Comparison of ENCODE assay signal across 8 mouse cellular contexts in the genomic region with DNA sequence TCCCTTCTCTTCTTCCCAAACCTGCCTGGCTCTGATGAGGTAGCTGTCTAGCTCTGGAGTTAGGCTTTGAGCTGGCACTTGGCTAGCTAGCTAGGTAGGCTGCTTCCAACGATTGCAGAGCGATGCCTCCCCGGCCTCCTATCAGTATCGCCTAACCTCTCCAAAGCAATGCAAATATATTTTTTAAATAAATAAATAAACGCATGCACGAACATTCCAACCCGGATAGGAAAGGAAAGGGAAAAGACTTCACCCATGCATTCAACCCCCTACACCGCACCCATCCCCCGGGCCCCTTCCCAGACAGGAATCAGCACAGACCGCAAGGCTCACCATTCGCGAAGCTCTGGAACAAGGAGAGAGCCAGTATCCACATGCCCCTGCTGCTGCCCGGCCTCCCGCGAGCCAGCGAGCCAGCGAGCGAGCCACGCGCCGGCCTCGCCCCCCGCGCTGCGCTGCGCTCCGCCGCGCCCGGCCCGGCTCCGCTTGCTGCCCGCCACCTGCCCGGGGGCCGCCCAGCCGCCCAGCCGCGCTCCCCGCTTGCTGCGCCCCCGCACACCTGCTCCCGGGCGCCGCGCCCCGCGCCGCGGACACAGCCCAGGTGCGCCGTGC. TPM values are rescaled to one million over a fixed set of nuclear protein-coding genes. Genes with fewer than 3 reads are reported as not detected.
DNase-seq lines count a peak whose midpoint lies in the region; ATAC-seq lines count a peak whose summit lies in the region.

No protein-coding gene starts in this region.

- peak overlapping the region; percentile 93 for H3K9ac ChIP-seq in hindbrain, embryonic 13.5 days
- peak overlapping the region; percentile 77 for H3K9ac ChIP-seq in midbrain, embryonic 11.5 days (ENCODE audit: low read length)

- WGBS in hindbrain, embryonic 13.5 days, result under 1% methylated on average over 37 of the region's 51 CpGs
- 1% methylated on average over 36 of the region's 51 CpGs for whole genome bisulfite sequencing in midbrain, embryonic 11.5 days

- peak overlapping the region; percentile 63 for H3K4me3 ChIP-seq in hindbrain, embryonic 13.5 days
- peak overlapping the region; percentile 74 for H3K4me3 ChIP-seq in midbrain, embryonic 11.5 days (ENCODE audit: low read depth, low read length)

- peaks cover 51% of the 10 kb centered on the region for H3K27me3 ChIP-seq in hindbrain, embryonic 13.5 days
- H3K27me3 ChIP-seq in midbrain, embryonic 11.5 days (ENCODE audit: control insufficient read depth, insufficient read depth, low read length), result peaks cover 33% of the 10 kb centered on the region

- H3K4me1 ChIP-seq in hindbrain, embryonic 13.5 days (replicated peaks), result peaks cover 49% of the 10 kb centered on the region
- peaks cover 5% of the 10 kb centered on the region for H3K4me1 ChIP-seq in midbrain, embryonic 11.5 days (ENCODE audit: control insufficient read depth, insufficient read depth, low read length)

- peak; percentile 12 for ATAC-seq in hindbrain, embryonic 13.5 days (ENCODE audit: low FRiP score)
- peak; percentile 51; the same call in 1 of the 2 replicates for ATAC-seq in midbrain, embryonic 11.5 days (ENCODE audit: low FRiP score)
- no peak for ATAC-seq in monocyte, adult 5-6 weeks (replicated peaks; ENCODE audit: insufficient number of reproducible peaks, low FRiP score, low TSS enrichment, poor library complexity, severe bottlenecking)

- peak; percentile 6 to 31 for DNase-seq in kidney, postnatal 4 days
- no peak for DNase-seq in kidney, postnatal 25 days
- DNase-seq in embryo, embryonic 11 days, result peak; percentile 60
- peak; percentile 93 for DNase-seq in midbrain, embryonic 11.5 days (ENCODE audit: low spot score, missing footprints)
- no peak for DNase-seq in lung, postnatal 10 days
- no peak for DNase-seq in gastrocnemius, postnatal 36 days

- H3K27ac ChIP-seq in hindbrain, embryonic 13.5 days, result peak overlapping the region; percentile 97
- peak overlapping the region; percentile 71 for H3K27ac ChIP-seq in midbrain, embryonic 11.5 days (ENCODE audit: low read depth, low read length)

- H3K9me3 ChIP-seq in hindbrain, embryonic 13.5 days, result no peaks in the 10 kb centered on the region
- no peaks in the 10 kb centered on the region for H3K9me3 ChIP-seq in midbrain, embryonic 11.5 days (ENCODE audit: control insufficient read depth, low read length)

- peak overlapping the region; percentile 65 for H3K4me2 ChIP-seq in hindbrain, embryonic 13.5 days
- peak overlapping the region; percentile 98 for H3K4me2 ChIP-seq in midbrain, embryonic 11.5 days

- intact Hi-C loops in gastrocnemius, postnatal 36 days (cut with DNase I), result no loop called here

- no peaks in the 10 kb centered on the region for H3K36me3 ChIP-seq in hindbrain, embryonic 13.5 days
- no peaks in the 10 kb centered on the region for H3K36me3 ChIP-seq in midbrain, embryonic 11.5 days (ENCODE audit: control insufficient read depth, insufficient read depth, low read length)

RNA-seq across cellular contexts. Expression of a gene that starts 0.5 kb away (rescaled TPM):
- polyA plus RNA-seq in hindbrain, embryonic 13.5 days (2015; fragmentation: Nextera tagmentation; extraction: Ambion mirVana), result 7.7 and 10.0 TPM in 2 replicates
- polyA plus RNA-seq in midbrain, embryonic 11.5 days (2014; fragmentation: Nextera tagmentation; extraction: Ambion mirVana), result 2.9 and 3.2 TPM in 2 replicates
- 0.29 to 0.49 TPM in 2 of 3 replicates, not detected in the other for total RNA-seq in monocyte, adult 5-6 weeks (2017)
- not detected for total RNA-seq in gastrocnemius, postnatal 36 days (2021)

Comparison
In these comparisons a context has a peak if more than half of its experiments do, and no peak if none do; other contexts are left out.
1. DNase-seq: peak in kidney, postnatal 4 days (2 of 2), embryo, embryonic 11 days (single experiment) and midbrain, embryonic 11.5 days (single experiment); none in kidney, postnatal 25 days (0 of 2), lung, postnatal 10 days (single experiment) and gastrocnemius, postnatal 36 days (0 of 2).